Mouse (Mus musculus) neural tube, embryonic 14.5 days (tissue): ENCODE measurements at regions not wholly inside any gene's neighbourhood (a gene's known extent, or its start where the extent isn't known, plus 50 kb on each side); places are given as distances from the start of the nearest gene placed in this dataset.

Experiments used
- ATAC-seq: fragments of 200-750 bp; cut with Nextera tagmentation; 2 replicates; pipeline ENCODE4 v1.8.0; 2017; ENCODE audit warnings: low read depth, mild to moderate bottlenecking, moderate TSS enrichment, moderate library complexity
- H3K27ac ChIP-seq: fragments of 300-500 bp; sonication (generic); 2 replicates; pipeline ENCODE4 v1.5.1; 2014; ENCODE audit warnings: low read depth, mild to moderate bottlenecking, control low read depth, low read length, moderate library complexity, mixed read lengths
- H3K27me3 ChIP-seq: fragments of 300-500 bp; sonication (generic); 2 replicates; pipeline ENCODE4 v1.6.1; 2014; ENCODE audit warnings: low read length; ENCODE audit not compliant: control insufficient read depth, insufficient read depth
- H3K36me3 ChIP-seq: fragments of 300-500 bp; sonication (generic); 2 replicates; pipeline ENCODE4 v1.6.1; 2014; ENCODE audit warnings: low read length, mixed read lengths; ENCODE audit not compliant: control insufficient read depth, insufficient read depth
- H3K4me1 ChIP-seq: fragments of 300-500 bp; sonication (generic); 2 replicates; pipeline ENCODE4 v1.6.1; 2014; ENCODE audit warnings: low read length; ENCODE audit not compliant: control insufficient read depth, insufficient read depth
- H3K4me2 ChIP-seq: fragments of 300-500 bp; sonication (generic); 2 replicates; pipeline ENCODE4 v1.6.1; 2014; ENCODE audit warnings: mild to moderate bottlenecking, low read depth, low read length, control low read depth
- H3K4me3 ChIP-seq: fragments of 300-500 bp; sonication (generic); 2 replicates; pipeline ENCODE4 v1.5.1; 2014; ENCODE audit warnings: low read depth, low read length, control low read depth, mixed read lengths
- H3K9ac ChIP-seq: fragments of 300-500 bp; sonication (generic); replicated peaks from 2 replicates; pipeline ENCODE4 v1.6.1; 2014; ENCODE audit warnings: low read depth, mild to moderate bottlenecking, control low read depth, low read length, mixed read lengths
- H3K9me3 ChIP-seq: fragments of 300-500 bp; sonication (generic); 2 replicates; pipeline ENCODE4 v1.6.1; 2016; ENCODE audit warnings: low read length; ENCODE audit not compliant: control insufficient read depth
- WGBS: fragments of 180-500 bp; shearing (Covaris S2); extraction: QIAGEN DNeasy Blood & Tissue Kit; methylation state at CpG from one replicate; pipeline ENCODE4 v1.1.7; 2014; 5-methylcytosine and 5-hydroxymethylcytosine counted together

GRCm38 (mm10) chr17:85873853-85874586 is 185.9 kb upstream of the Six2 start:
- H3K27me3 ChIP-seq, result no peaks in the 10 kb centered on the region
- H3K4me2 ChIP-seq, result peak overlapping the region; percentile 21; the same call in 1 of the 2 replicates
- no peak overlapping the region for H3K9ac ChIP-seq
- H3K4me3 ChIP-seq, result no peak overlapping the region
- H3K9me3 ChIP-seq, result no peaks in the 10 kb centered on the region
- ATAC-seq, result peak; percentile 67
- H3K36me3 ChIP-seq, result no peaks in the 10 kb centered on the region
- H3K27ac ChIP-seq, result no peak overlapping the region
- H3K4me1 ChIP-seq, result peaks cover 5% of the 10 kb centered on the region
- WGBS, result 16% methylated on average over 13 of the region's 13 CpGs

- Histone ChIP-seq H3K27me3 (no peaks in the 10 kb centered on the region), H3K9ac (no peak overlapping the region), H3K4me3 (no peak overlapping the region), H3K4me1 (peaks cover 5% of the 10 kb centered on the region), H3K27ac (no peak overlapping the region), H3K4me2 (no peak overlapping the region), H3K36me3 (no peaks in the 10 kb centered on the region), H3K9me3 (no peaks in the 10 kb centered on the region)
- 59% methylated on average over 6 of the region's 6 CpGs for WGBS
- ATAC-seq, result no peak
These were observed 184.9 kb upstream of the Six2 start for GRCm38 (mm10) chr17:85872903-85873413.

GRCm38 (mm10) chr17:85870406-85870805 is 182.3 kb upstream of the Six2 start:
- Histone ChIP-seq H3K9me3 (no peaks in the 10 kb centered on the region), H3K27ac (no peak overlapping the region), H3K36me3 (no peaks in the 10 kb centered on the region), H3K4me3 (no peak overlapping the region), H3K27me3 (no peaks in the 10 kb centered on the region), H3K4me1 (peaks cover 5% of the 10 kb centered on the region), H3K4me2 (no peak overlapping the region), H3K9ac (no peak overlapping the region)
- ATAC-seq, result no peak
- WGBS, result 74% methylated on average over 8 of the region's 8 CpGs

- no peak for ATAC-seq
- Histone ChIP-seq H3K4me2 (no peak overlapping the region), H3K27ac (no peak overlapping the region), H3K4me1 (no peaks in the 10 kb centered on the region), H3K27me3 (no peaks in the 10 kb centered on the region), H3K36me3 (no peaks in the 10 kb centered on the region), H3K9me3 (no peaks in the 10 kb centered on the region), H3K4me3 (no peak overlapping the region), H3K9ac (no peak overlapping the region)
- 36% methylated on average over 5 of the region's 5 CpGs for WGBS
These were observed 181.1 kb upstream of the Six2 start for GRCm38 (mm10) chr17:85869179-85869578.

- Histone ChIP-seq H3K9me3 (no peaks in the 10 kb centered on the region), H3K36me3 (no peaks in the 10 kb centered on the region), H3K27me3 (no peaks in the 10 kb centered on the region), H3K4me1 (no peaks in the 10 kb centered on the region), H3K4me3 (no peak overlapping the region), H3K9ac (no peak overlapping the region), H3K4me2 (no peak overlapping the region), H3K27ac (no peak overlapping the region)
- peak; percentile 28; the same call in 1 of the 2 replicates for ATAC-seq
- WGBS, result 86% methylated on average over 12 of the region's 12 CpGs
These were observed 180.0 kb upstream of the Six2 start for GRCm38 (mm10) chr17:85867945-85868616.

- Histone ChIP-seq H3K4me2 (no peak overlapping the region), H3K27ac (no peak overlapping the region), H3K4me1 (no peaks in the 10 kb centered on the region), H3K4me3 (no peak overlapping the region), H3K9me3 (no peaks in the 10 kb centered on the region), H3K36me3 (no peaks in the 10 kb centered on the region), H3K9ac (no peak overlapping the region), H3K27me3 (no peaks in the 10 kb centered on the region)
- no peak for ATAC-seq
- 64% methylated on average over 3 of the region's 3 CpGs for WGBS
These were observed 178.5 kb upstream of the Six2 start for GRCm38 (mm10) chr17:85866581-85866980.

- H3K9me3 ChIP-seq, result no peaks in the 10 kb centered on the region
- H3K27me3 ChIP-seq, result no peaks in the 10 kb centered on the region
- H3K4me2 ChIP-seq, result no peak overlapping the region
- H3K9ac ChIP-seq, result no peak overlapping the region
- no peaks in the 10 kb centered on the region for H3K4me1 ChIP-seq
- H3K4me3 ChIP-seq, result no peak overlapping the region
- WGBS, result 93% methylated on average over 4 of the region's 4 CpGs
- no peak for ATAC-seq
- H3K36me3 ChIP-seq, result no peaks in the 10 kb centered on the region
- H3K27ac ChIP-seq, result no peak overlapping the region
These were observed 177.9 kb upstream of the Six2 start for GRCm38 (mm10) chr17:85865940-85866339.

- Histone ChIP-seq H3K36me3 (no peaks in the 10 kb centered on the region), H3K4me2 (no peak overlapping the region), H3K4me3 (no peak overlapping the region), H3K9me3 (no peaks in the 10 kb centered on the region), H3K4me1 (no peaks in the 10 kb centered on the region), H3K27ac (no peak overlapping the region), H3K27me3 (no peaks in the 10 kb centered on the region), H3K9ac (no peak overlapping the region)
- ATAC-seq, result no peak
- 92% methylated on average over 9 of the region's 9 CpGs for WGBS
These were observed 173.3 kb upstream of the Six2 start for GRCm38 (mm10) chr17:85861328-85861727.

- Histone ChIP-seq H3K36me3 (no peaks in the 10 kb centered on the region), H3K27ac (no peak overlapping the region), H3K4me3 (no peak overlapping the region), H3K4me1 (no peaks in the 10 kb centered on the region), H3K9ac (no peak overlapping the region), H3K27me3 (no peaks in the 10 kb centered on the region), H3K4me2 (no peak overlapping the region), H3K9me3 (no peaks in the 10 kb centered on the region)
- 70% methylated on average over 4 of the region's 4 CpGs for WGBS
- no peak for ATAC-seq
These were observed 172.7 kb upstream of the Six2 start for GRCm38 (mm10) chr17:85860797-85861196.
